Mouse (Mus musculus): ENCODE results near the gene Il24.

- TF ChIP-seq CTCF (conservative IDR thresholded peaks at IDR 0.05; ENCODE audit: low read length): no peak
- no peak for TF ChIP-seq NANOG (IDR thresholded peaks at IDR 0.05; ENCODE audit: borderline replicate concordance, low read length)
These were observed 21.6 kb downstream of the Il24 start, which contains the start of gene Fcmr for GRCm38 (mm10) chr1:130865541-130866221.

All from E14TG2a.4 (cell line).